Mouse (Mus musculus): ENCODE measurements around the gene Dot1l. TPM values are rescaled to one million over a fixed set of nuclear protein-coding genes. Genes with fewer than 3 reads are reported as not detected.

The Dot1l gene
- polyA plus RNA-seq, 1 experiment from 2014 or later = 23.0 TPM

GRCm38 (mm10) chr10:80777123-80777522, 22.1 kb downstream of the Dot1l start:
- Histone ChIP-seq H3K4me1 (ENCODE audit: control insufficient read depth, insufficient read depth, low read length) (no peaks in the 10 kb centered on the region), H3K4me3 (ENCODE audit: low read depth, low read length) (no peak overlapping the region), H3K27me3 (ENCODE audit: control insufficient read depth, insufficient read depth, low read length) (no peaks in the 10 kb centered on the region), H3K9ac (ENCODE audit: low read length) (no peak overlapping the region), H3K4me2 (ENCODE audit: low read depth, severe bottlenecking) (no peak overlapping the region), H3K9me3 (ENCODE audit: control insufficient read depth, low read length) (no peaks in the 10 kb centered on the region), H3K27ac (replicated peaks; ENCODE audit: low read depth, low read length) (no peak overlapping the region), H3K36me3 (ENCODE audit: control insufficient read depth, insufficient read depth, low read length) (peaks cover 46% of the 10 kb centered on the region)
- WGBS = 93% methylated on average over 5 of the region's 5 CpGs
- ATAC-seq (ENCODE audit: insufficient number of reproducible peaks, low FRiP score, low TSS enrichment, low read depth) (no peak), DNase-seq (ENCODE audit: low spot score) (no peak)

- no peak overlapping the region for H3K9ac ChIP-seq (ENCODE audit: low read length)
- no peaks in the 10 kb centered on the region for H3K27me3 ChIP-seq (ENCODE audit: control insufficient read depth, insufficient read depth, low read length)
- no peaks in the 10 kb centered on the region for H3K9me3 ChIP-seq (ENCODE audit: control insufficient read depth, low read length)
- no peak for DNase-seq (ENCODE audit: low spot score)
- H3K36me3 ChIP-seq (ENCODE audit: control insufficient read depth, insufficient read depth, low read length) = peaks cover 49% of the 10 kb centered on the region
- H3K4me3 ChIP-seq (ENCODE audit: low read depth, low read length) = no peak overlapping the region
- H3K27ac ChIP-seq (replicated peaks; ENCODE audit: low read depth, low read length) = no peak overlapping the region
- no peak overlapping the region for H3K4me2 ChIP-seq (ENCODE audit: low read depth, severe bottlenecking)
- no peak for ATAC-seq (ENCODE audit: insufficient number of reproducible peaks, low FRiP score, low TSS enrichment, low read depth)
- H3K4me1 ChIP-seq (ENCODE audit: control insufficient read depth, insufficient read depth, low read length) = no peaks in the 10 kb centered on the region
Observed at GRCm38 (mm10) chr10:80779565-80779964, 24.6 kb downstream of the Dot1l start.

DNA sequence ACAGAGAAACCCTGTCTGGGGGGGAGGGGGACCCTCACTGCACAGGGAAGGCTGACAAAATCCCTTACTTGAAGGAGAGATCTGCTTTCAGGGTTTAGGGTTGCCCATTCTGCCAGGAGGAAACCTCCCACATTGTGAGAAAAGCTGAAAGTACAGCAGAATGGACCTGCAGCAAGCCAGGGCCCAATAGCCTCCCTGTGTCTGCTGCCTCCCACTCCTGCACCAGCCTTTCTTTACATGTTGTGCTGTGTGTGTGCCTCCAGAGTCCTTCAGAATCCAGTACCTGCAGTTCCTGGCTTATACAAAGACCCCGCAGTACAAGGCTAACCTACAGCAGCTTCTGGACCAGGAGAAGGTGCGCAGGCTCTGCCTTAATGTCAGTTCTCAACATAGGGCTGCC, 29.3 kb downstream of the Dot1l start:
- no peak for DNase-seq (ENCODE audit: low spot score)
- no peak overlapping the region for H3K4me2 ChIP-seq (ENCODE audit: low read depth, severe bottlenecking)
- no peaks in the 10 kb centered on the region for H3K4me1 ChIP-seq (ENCODE audit: control insufficient read depth, insufficient read depth, low read length)
- H3K36me3 ChIP-seq (ENCODE audit: control insufficient read depth, insufficient read depth, low read length) = peaks cover 69% of the 10 kb centered on the region
- H3K9ac ChIP-seq (ENCODE audit: low read length) = no peak overlapping the region
- no peak overlapping the region for H3K27ac ChIP-seq (replicated peaks; ENCODE audit: low read depth, low read length)
- 95% methylated on average over 2 of the region's 2 CpGs for WGBS
- H3K27me3 ChIP-seq (ENCODE audit: control insufficient read depth, insufficient read depth, low read length) = no peaks in the 10 kb centered on the region
- H3K9me3 ChIP-seq (ENCODE audit: control insufficient read depth, low read length) = no peaks in the 10 kb centered on the region
- no peak for ATAC-seq (ENCODE audit: insufficient number of reproducible peaks, low FRiP score, low TSS enrichment, low read depth)
- no peak overlapping the region for H3K4me3 ChIP-seq (ENCODE audit: low read depth, low read length)

- Histone ChIP-seq H3K9ac (ENCODE audit: low read length) (no peak overlapping the region), H3K27ac (replicated peaks; ENCODE audit: low read depth, low read length) (no peak overlapping the region), H3K4me2 (ENCODE audit: low read depth, severe bottlenecking) (no peak overlapping the region), H3K27me3 (ENCODE audit: control insufficient read depth, insufficient read depth, low read length) (no peaks in the 10 kb centered on the region), H3K4me1 (ENCODE audit: control insufficient read depth, insufficient read depth, low read length) (no peaks in the 10 kb centered on the region), H3K36me3 (ENCODE audit: control insufficient read depth, insufficient read depth, low read length) (peaks cover 71% of the 10 kb centered on the region), H3K4me3 (ENCODE audit: low read depth, low read length) (no peak overlapping the region), H3K9me3 (ENCODE audit: control insufficient read depth, low read length) (no peaks in the 10 kb centered on the region)
- 90% methylated on average over 12 of the region's 12 CpGs for WGBS
- no peak for DNase-seq (ENCODE audit: low spot score)
- no peak for ATAC-seq (ENCODE audit: insufficient number of reproducible peaks, low FRiP score, low TSS enrichment, low read depth)
Observed at GRCm38 (mm10) chr10:80784871-80785270, 29.9 kb downstream of the Dot1l start.

DNA sequence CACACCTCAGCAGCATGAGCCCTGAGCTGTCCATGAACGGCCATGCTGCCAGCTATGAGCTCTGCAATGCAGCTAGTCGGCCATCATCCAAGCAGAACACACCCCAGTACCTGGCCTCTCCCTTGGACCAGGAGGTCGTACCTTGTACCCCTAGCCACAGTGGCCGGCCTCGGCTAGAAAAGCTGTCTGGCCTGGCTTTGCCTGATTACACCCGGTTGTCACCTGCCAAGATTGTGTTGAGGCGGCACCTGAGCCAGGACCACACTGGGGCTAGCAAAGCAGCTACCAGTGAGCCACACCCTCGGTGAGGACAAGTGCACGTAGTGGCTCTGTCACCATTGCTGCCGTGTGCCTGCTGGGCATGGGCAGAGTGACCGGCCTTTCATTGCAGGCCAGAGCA, 31.0 kb downstream of the Dot1l start:
- Histone ChIP-seq H3K4me1 (ENCODE audit: control insufficient read depth, insufficient read depth, low read length) (no peaks in the 10 kb centered on the region), H3K4me2 (ENCODE audit: low read depth, severe bottlenecking) (no peak overlapping the region), H3K4me3 (ENCODE audit: low read depth, low read length) (no peak overlapping the region), H3K9ac (ENCODE audit: low read length) (no peak overlapping the region), H3K9me3 (ENCODE audit: control insufficient read depth, low read length) (no peaks in the 10 kb centered on the region), H3K27ac (replicated peaks; ENCODE audit: low read depth, low read length) (no peak overlapping the region), H3K27me3 (ENCODE audit: control insufficient read depth, insufficient read depth, low read length) (no peaks in the 10 kb centered on the region), H3K36me3 (ENCODE audit: control insufficient read depth, insufficient read depth, low read length) (peaks cover 76% of the 10 kb centered on the region)
- WGBS = 95% methylated on average over 11 of the region's 11 CpGs
- DNase-seq (ENCODE audit: low spot score) = no peak
- ATAC-seq (ENCODE audit: insufficient number of reproducible peaks, low FRiP score, low TSS enrichment, low read depth) = no peak

GRCm38 (mm10) chr10:80787517-80787916, 32.5 kb downstream of the Dot1l start:
- Histone ChIP-seq H3K36me3 (ENCODE audit: control insufficient read depth, insufficient read depth, low read length) (peaks cover 76% of the 10 kb centered on the region), H3K27me3 (ENCODE audit: control insufficient read depth, insufficient read depth, low read length) (no peaks in the 10 kb centered on the region), H3K4me2 (ENCODE audit: low read depth, severe bottlenecking) (no peak overlapping the region), H3K9ac (ENCODE audit: low read length) (no peak overlapping the region), H3K4me3 (ENCODE audit: low read depth, low read length) (no peak overlapping the region), H3K4me1 (ENCODE audit: control insufficient read depth, insufficient read depth, low read length) (no peaks in the 10 kb centered on the region), H3K9me3 (ENCODE audit: control insufficient read depth, low read length) (no peaks in the 10 kb centered on the region; the same call in 1 of the 2 replicates), H3K27ac (replicated peaks; ENCODE audit: low read depth, low read length) (no peak overlapping the region)
- ATAC-seq (ENCODE audit: insufficient number of reproducible peaks, low FRiP score, low TSS enrichment, low read depth) (no peak), DNase-seq (ENCODE audit: low spot score) (no peak)
- WGBS = 79% methylated on average over 2 of the region's 2 CpGs

GRCm38 (mm10) chr10:80790761-80791404, 35.9 kb downstream of the Dot1l start:
- DNase-seq (ENCODE audit: low spot score) (no peak), ATAC-seq (ENCODE audit: insufficient number of reproducible peaks, low FRiP score, low TSS enrichment, low read depth) (no peak)
- no peaks in the 10 kb centered on the region for H3K4me1 ChIP-seq (ENCODE audit: control insufficient read depth, insufficient read depth, low read length)
- peaks cover 67% of the 10 kb centered on the region for H3K36me3 ChIP-seq (ENCODE audit: control insufficient read depth, insufficient read depth, low read length)
- WGBS = 84% methylated on average over 19 of the region's 19 CpGs
- no peak overlapping the region for H3K4me2 ChIP-seq (ENCODE audit: low read depth, severe bottlenecking)
- no peak overlapping the region for H3K9ac ChIP-seq (ENCODE audit: low read length)
- no peak overlapping the region for H3K4me3 ChIP-seq (ENCODE audit: low read depth, low read length)
- no peaks in the 10 kb centered on the region for H3K27me3 ChIP-seq (ENCODE audit: control insufficient read depth, insufficient read depth, low read length)
- H3K9me3 ChIP-seq (ENCODE audit: control insufficient read depth, low read length) = no peaks in the 10 kb centered on the region; the same call in 1 of the 2 replicates
- H3K27ac ChIP-seq (replicated peaks; ENCODE audit: low read depth, low read length) = no peak overlapping the region; the same call in 1 of the 2 replicates

- peaks cover 67% of the 10 kb centered on the region for H3K36me3 ChIP-seq (ENCODE audit: control insufficient read depth, insufficient read depth, low read length)
- 82% methylated on average over 33 of the region's 33 CpGs for WGBS
- no peak overlapping the region for H3K9ac ChIP-seq (ENCODE audit: low read length)
Observed at GRCm38 (mm10) chr10:80791476-80792174, 36.6 kb downstream of the Dot1l start.

More at GRCm38 (mm10) chr10:80791476-80792174, 36.6 kb downstream of the Dot1l start:
- H3K4me2 ChIP-seq (ENCODE audit: low read depth, severe bottlenecking) = no peak overlapping the region
- no peaks in the 10 kb centered on the region for H3K27me3 ChIP-seq (ENCODE audit: control insufficient read depth, insufficient read depth, low read length)
- no peak for DNase-seq (ENCODE audit: low spot score)
- ATAC-seq (ENCODE audit: insufficient number of reproducible peaks, low FRiP score, low TSS enrichment, low read depth) = no peak
- no peaks in the 10 kb centered on the region; the same call in 1 of the 2 replicates for H3K9me3 ChIP-seq (ENCODE audit: control insufficient read depth, low read length)
- no peak overlapping the region for H3K27ac ChIP-seq (replicated peaks; ENCODE audit: low read depth, low read length)
- H3K4me1 ChIP-seq (ENCODE audit: control insufficient read depth, insufficient read depth, low read length) = no peaks in the 10 kb centered on the region
- no peak overlapping the region for H3K4me3 ChIP-seq (ENCODE audit: low read depth, low read length)
